Mouse (Mus musculus): ENCODE results near the gene Tgif2lx2. TPM values are rescaled to one million over a fixed set of nuclear protein-coding genes. Genes with fewer than 3 reads are reported as not detected.
"Not testable (repeated sequence)": the region's sequence is repeated elsewhere in the genome, so short reads cannot be mapped to it uniquely, and the experiment has no call there.

Tgif2lx2 gene
- polyA plus RNA-seq (2015; fragmentation: Nextera tagmentation; extraction: Ambion mirVana) = not detected in 2 replicates

DNA sequence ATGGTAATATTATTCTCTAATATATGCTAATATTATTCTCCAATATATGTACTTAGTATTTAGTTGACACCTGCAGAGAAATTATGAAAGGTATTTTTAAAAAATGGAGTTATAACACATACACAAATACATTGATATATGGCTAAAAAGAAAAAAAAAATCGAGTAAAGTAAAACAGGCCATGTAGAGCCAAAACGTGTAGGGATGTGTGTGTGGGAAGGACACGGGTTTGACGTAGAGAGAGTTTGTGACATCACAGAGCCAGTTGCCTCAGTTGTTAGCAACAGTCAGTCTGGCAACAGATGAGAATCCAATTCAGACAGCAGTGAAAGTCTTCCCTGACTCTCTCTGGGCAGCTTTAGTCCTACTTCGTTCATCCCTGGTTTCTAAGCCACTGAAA is at the start of gene Tgif2lx2:
TSS of gene Tgif2lx2 (plus strand) at position 301 of the 400 bp plus-strand sequence.
- not testable (repeated sequence) for H3K9ac ChIP-seq; ATAC-seq (replicated peaks; ENCODE audit: low FRiP score)
- WGBS = no CpG with 5 or more reads among the region's 5 CpGs

More for the DNA sequence above, at the start of gene Tgif2lx2:
- not testable (repeated sequence) for H3K27me3 ChIP-seq; H3K4me2 ChIP-seq; H3K4me3 ChIP-seq (replicated peaks); H3K36me3 ChIP-seq; H3K27ac ChIP-seq; H3K4me1 ChIP-seq; H3K9me3 ChIP-seq (replicated peaks)

Other genes starting within 250 kb of the Tgif2lx2 start
- not detected in 2 replicates for gene Tgif2lx1, start 53.5 kb downstream of the Tgif2lx2 start, polyA plus RNA-seq (2015; fragmentation: Nextera tagmentation; extraction: Ambion mirVana)

Measured in kidney, embryonic 15.5 days (tissue).